Mouse (Mus musculus) embryo, embryonic 10.5 days (tissue): Measurements from ENCODE around the gene Acyp1.
A peak's percentile ranks its signal among the peaks of the same experiment; 100 is the strongest.

ENCODE experiments used
- DNase-seq: peaks from one replicate; pipeline ENCODE4 v3.0.0-alpha.2; 2015; ENCODE audit warnings: low spot score

The Acyp1 gene

GRCm38 (mm10) chr12:85287809-85288485 lies at the start of gene Acyp1:
Acyp1 (minus strand) TSS chr12:85288438.
- no peak for DNase-seq

- DNase-seq: no peak
Observed at GRCm38 (mm10) chr12:85337567-85338311, 49.5 kb upstream of the Acyp1 start.

- no peak for DNase-seq
Observed at GRCm38 (mm10) chr12:85330153-85330552, 41.9 kb upstream of the Acyp1 start.

- DNase-seq: no peak
Observed at GRCm38 (mm10) chr12:85308651-85309050, 20.4 kb upstream of the Acyp1 start.

GRCm38 (mm10) chr12:85305247-85305892 lies 17.1 kb upstream of the Acyp1 start:
- peak; percentile 94 for DNase-seq

- DNase-seq: no peak
Observed at GRCm38 (mm10) chr12:85304725-85305124, 16.5 kb upstream of the Acyp1 start.

DNA sequence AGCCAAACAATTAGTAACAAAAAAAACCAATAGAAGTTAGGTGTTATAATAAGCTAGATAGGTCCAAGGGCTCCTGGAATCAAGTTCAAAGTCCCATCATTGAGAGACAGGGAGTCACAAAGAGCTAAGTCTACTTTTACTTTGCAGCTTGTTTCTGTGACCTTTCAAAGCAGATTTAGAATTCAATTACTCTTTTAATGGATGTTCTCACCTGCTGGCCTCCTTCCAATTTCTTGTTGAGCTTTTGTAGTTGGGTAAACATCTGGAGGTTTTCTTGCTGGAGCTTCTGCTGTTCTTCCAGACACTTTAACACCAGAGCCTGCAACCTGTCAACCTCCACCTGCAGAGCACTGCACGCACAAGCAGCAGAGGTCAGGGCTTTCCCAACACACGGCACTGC lies 15.0 kb upstream of the Acyp1 start:
- DNase-seq: no peak

DNA sequence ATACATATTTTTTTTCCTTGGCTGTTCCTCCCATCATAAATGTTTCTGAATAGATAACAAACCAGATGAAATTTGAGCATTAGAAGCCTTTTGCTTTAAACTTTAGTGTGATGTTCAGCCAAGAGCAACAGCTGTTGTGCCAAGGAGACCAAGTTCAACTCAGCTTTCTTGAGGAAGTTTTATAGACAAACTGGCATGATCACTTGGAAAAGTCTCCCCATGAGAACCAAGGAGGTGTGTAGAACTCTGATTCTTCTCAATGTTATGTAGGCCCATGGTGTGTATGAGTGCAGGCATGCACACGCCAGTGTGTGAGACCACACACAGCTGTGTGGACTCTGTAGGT lies 10.6 kb upstream of the Acyp1 start:
- no peak for DNase-seq

DNA sequence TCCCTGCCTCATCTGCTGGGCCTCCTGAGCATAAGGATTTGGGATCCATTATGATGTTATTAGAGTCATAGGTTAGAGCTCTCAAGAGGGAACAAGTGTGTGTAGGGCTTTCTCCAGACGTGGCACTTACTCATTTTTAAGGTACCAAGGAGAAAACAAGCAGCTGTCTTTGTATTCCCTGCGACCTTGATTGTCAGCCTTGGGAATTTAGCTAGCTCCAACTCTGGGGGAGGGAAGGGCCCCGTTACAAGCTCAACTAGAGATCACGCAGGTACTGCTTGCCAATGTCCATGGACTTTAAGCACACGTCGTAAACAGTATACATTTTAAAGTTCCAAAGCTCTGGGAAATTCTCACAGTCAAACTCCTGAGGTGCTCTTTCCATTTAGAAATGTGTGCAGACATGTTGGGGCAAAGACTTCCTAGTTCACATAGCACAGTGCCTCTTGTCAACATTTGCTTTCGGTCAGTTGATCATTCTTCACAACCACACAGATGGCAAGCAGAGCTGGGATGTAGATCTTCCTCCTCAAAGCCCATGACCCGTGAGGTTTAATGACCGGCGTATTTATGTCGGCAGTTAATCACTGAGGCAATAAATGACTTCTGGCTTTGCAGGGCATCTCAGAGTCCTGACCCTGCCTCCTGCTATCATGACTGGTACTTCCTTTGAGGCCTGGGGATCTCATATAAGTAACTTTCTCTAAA lies 10.0 kb upstream of the Acyp1 start:
- peak; percentile 75 for DNase-seq

DNA sequence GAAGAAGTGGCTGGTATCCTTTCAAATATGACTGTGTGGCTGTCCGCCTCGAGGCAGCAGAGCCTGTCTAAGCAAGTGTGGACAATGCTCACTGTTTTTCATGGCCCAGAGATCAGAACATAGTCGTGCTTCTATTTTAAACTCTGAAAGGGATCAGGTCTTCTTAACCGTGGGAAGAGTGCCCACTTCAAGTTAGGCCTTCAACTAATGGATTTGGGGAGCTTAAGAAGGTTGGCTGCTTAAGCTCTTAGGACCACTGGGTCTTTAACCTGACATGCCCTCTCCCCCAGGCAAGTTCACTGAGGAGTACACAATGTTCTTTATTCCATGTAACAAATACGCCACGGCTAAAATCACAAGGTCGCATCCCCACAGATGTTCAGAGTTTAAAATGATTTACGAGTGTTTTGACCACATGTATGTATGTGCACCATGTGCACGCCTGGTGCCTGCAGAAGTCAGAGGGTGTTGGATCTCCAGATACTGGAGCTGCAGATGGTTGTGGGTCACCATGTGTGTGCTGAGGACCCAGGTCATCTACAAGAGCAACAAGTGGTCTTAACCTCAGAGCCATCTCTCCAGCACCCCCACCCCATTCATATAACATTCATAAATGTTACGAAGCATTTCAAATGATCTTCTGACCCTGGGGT lies 9.2 kb upstream of the Acyp1 start:
- no peak for DNase-seq

- no peak for DNase-seq
Observed at GRCm38 (mm10) chr12:85296915-85297314, 8.7 kb upstream of the Acyp1 start.

DNA sequence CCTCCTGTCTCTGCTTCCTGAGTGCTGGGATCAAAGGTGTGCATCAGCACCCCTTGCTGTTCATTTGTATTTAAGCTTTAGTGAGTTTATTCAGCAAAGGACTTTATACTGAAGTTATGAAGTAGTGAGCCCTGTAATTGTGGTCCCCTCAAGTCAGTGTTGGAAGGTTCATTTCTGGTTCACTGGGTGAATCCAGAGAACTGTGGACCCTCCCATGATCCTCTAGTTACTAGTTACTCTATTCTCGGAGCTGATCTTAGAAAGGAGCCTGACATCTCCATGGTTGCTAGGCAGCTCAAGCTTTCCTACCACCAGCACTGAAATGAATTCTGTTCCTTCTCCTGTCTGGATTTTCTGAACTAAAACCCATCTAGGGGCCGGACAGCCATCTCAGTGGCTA lies 7.3 kb upstream of the Acyp1 start:
- no peak for DNase-seq

DNA sequence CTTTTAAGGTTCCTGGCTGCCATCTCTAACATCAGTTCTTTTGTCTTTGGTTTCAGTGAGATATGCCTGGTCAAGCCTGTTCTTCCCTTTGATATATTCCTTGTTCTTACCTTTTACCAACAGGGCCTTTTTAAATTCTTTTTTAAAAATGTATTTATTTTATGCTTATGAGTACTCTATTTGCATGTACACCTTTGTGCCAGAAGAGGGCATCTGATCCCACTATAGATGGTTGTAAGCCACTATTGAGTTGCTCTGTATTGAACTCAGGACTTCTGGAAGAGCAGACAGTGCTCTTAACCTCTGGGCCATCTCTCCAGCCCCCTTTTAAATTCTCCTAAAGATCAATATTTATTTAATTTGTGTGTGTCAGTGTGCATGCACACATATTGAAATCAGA lies 4.7 kb upstream of the Acyp1 start:
- no peak for DNase-seq

DNA sequence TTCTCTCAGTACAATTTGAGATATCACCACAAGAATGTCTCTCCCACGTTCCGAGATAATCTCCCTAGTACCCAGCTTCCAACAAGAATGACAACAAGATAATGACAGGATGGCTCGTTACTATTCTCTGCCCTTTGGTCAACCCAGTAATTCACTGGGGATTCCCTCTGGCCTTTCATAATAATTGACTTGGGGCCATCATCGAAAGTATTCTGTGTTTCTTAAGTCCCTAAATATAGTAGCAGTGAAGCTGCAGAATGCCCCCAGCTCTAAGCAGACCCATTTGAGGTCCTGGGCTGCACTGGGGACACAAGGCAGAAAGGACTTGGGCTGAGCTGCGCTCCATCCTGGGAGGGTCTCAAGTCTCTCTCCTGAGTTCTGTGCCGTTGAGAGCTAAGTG lies 4.0 kb upstream of the Acyp1 start:
- DNase-seq: no peak

DNA sequence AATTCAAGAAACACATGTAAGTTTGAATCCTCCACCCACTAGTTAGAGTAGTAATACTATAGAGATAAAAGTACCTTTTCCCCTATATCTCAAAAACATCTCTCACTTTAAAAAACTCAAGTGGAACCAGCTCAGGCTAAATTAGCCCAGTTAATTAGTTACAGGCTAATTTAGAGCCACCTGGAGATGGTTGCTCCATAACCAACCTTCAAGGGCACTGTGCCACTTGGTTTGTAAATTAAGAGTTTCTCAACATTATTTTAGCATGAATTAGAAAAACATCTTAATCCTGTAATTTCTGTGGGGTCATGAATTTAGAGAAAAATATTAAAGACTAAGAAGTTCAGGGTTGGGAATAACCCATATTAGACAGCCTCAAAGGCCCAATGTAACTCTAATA lies 3.3 kb upstream of the Acyp1 start:
- DNase-seq: no peak

DNA sequence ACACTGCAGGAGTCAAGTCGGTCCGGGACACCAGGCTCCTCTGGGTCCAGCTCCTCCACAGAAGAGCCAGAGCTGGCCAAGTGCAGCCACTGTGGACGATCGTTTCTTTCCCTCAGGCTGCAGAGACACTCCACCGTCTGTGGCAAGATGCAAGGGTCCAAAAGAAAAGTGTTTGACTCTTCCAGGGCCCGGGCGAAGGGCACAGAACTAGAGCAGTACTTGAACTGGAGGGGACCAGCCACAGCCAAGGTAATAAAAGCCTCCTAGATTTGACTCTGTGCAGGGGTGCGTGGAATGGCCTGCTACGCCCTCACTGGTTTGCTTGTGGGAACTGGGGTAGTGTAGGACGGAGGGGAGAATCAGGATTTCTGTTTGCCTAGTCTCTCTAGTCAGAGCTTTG lies 2.4 kb upstream of the Acyp1 start:
- no peak for DNase-seq

- no peak for DNase-seq
Observed at GRCm38 (mm10) chr12:85289157-85290000, 1.1 kb upstream of the Acyp1 start.

DNA sequence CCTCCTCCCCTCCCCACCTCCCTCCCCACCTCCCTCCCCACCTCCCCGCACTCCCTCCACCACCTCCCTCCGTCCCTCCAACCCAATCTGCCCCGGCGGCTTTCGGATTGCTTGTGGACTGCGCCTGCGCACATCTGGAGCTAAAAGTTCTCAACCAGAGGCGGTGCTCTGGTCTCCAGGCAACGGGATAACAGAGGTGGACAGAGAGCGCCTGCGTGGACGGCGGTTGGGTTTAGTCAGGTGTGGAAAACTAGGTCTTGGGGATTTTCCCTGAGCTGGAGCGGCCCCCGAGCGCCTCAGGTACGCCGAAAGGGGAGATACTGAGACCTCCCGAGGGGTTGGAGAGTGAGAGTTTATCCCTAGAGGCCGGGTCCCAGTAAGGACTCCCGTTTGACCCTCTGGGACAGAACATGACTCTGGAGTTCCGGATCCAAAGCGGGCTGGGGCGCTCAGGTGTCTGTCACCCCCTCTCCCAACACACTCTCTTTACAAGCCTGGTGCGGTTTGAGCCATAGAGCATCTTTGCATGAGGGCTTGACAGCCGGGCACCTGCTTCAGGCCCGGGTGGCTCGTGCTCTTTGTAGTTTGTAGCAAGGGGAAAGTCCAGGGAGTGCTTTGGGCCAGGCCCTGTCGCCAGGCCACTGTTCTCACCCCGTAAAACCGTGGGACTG lies 383 bp upstream of the Acyp1 start, which contains the start of gene Zc2hc1c:
Zc2hc1c (plus strand) TSS at position 106 of the 671 bp plus-strand sequence.
- DNase-seq: peak; percentile 98

DNA sequence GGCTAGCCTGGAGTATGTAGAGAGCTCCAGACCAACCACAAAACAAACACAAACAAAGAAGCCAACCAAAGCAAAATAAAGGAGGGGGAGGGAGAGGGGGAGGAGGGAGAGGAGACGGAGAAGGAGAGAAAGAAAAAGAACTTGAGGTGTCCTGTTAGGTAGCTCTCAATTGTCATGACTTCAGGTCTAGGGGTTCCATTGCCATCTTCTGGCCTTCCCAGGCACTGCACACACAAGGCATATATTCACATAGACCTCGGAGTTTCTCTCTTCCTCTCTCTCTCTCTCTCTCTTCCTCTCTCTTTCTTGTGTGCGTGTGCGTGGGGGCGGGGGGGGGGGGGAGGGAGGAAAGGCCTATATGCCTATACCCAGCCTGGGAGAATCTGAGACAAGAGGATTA lies 1.3 kb downstream of the Acyp1 start:
- DNase-seq: peak; percentile 47

DNA sequence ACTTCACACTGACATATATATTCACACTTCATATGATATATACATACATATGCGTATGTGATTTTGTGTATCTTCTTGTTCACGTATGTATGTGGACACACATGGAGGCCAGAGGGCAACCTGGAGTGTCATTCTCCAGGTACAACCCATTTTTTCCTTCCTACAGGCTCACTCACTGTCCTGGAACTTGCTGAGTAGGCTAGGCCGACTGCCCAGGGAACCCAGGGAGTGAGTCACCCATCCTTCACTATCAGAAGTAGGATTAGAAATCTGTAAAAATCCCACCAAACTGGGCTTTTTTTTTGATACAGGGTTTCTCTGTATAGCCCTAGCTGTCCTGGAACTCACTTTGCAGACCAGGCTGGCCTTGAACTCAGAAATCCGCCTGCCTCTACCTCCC lies 3.2 kb downstream of the Acyp1 start:
- DNase-seq: no peak

DNA sequence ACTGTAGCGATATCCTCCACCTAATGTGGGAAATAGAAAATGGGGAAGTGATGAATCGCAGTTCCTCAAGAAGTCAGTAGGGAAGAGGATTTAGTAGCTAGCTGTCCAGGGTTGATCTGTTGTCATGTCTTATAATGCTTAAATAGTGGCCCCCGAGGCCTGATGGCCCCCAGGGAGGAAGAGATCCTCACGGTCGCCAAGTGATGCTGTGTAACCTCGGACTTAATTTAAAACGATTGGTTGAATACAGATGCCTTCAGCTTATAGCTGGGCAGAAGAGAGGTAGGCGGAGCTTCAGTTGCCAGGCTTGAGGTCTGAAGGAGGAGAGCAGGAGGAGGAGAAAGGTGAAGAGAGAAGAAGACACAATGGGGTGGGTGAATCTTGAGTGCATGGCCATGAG lies 3.9 kb downstream of the Acyp1 start:
- no peak for DNase-seq
